Mouse (Mus musculus): ENCODE data around the gene D630039A03Rik. TPM values are rescaled to one million over a fixed set of nuclear protein-coding genes. Genes with fewer than 3 reads are reported as not detected.

D630039A03Rik gene
- polyA plus RNA-seq, 1 experiment, result 0.01 TPM

DNA sequence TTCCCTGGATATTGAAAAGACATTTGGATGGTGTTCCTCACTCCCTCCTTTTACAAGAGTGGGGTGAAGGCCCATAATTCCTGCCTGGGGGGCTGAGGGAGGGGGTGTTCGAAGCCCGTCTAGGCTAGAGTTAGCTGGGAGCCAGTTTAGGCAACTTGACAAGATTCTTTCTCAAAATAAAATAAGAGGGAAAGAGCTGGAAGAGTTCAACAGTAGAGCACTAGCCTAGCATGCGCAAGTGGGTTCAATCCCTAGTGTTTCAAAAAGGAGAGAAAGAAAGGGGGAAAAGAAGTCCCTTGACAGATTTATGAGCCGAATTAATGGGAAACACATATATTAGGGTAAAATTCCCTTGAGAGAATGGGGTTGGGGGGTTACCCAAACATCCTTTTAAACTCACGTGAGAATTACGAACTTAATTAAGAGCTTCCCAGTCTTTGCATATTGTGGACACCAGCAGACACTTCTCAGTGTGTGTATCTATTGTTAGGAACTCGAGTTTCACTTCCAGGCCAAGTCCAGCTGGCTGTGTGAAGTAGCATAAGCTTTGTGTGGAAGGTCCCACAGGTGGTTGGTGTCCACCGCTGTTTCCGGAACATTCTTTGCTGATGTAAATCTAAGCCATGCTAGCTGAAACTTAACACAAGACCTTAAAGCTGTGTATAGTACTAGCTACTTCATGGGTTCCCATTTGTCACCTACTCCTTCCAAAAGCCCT, 53.7 kb downstream of the D630039A03Rik start:
- no peak overlapping the region for H3ac ChIP-seq (ENCODE audit: control insufficient read depth, insufficient read length, low read depth)
- H3K4me3 ChIP-seq (ENCODE audit: insufficient read depth, poor library complexity, severe bottlenecking), result no peak overlapping the region
- H3K27me3 ChIP-seq (ENCODE audit: control insufficient read depth, insufficient read depth, insufficient read length), result no peaks in the 10 kb centered on the region
- peaks cover 100% of the 10 kb centered on the region for H3K79me2 ChIP-seq (ENCODE audit: control insufficient read depth, insufficient read depth)
- TF ChIP-seq MAX (IDR thresholded peaks at IDR 0.05), result no peak
- no peak for TF ChIP-seq MYOG (IDR thresholded peaks at IDR 0.05; ENCODE audit: control insufficient read depth, extremely low read depth, insufficient read length)
- no peak for TF ChIP-seq FOSL1 (IDR thresholded peaks at IDR 0.05; ENCODE audit: insufficient read depth, low read length, poor library complexity, severe bottlenecking)
- TF ChIP-seq USF1 (IDR thresholded peaks at IDR 0.05; ENCODE audit: low read depth), result no peak
- no peak for TF ChIP-seq MYOD1 (IDR thresholded peaks at IDR 0.05; ENCODE audit: control insufficient read depth, insufficient read length, low read depth)
- no peak for TF ChIP-seq CEBPB (IDR thresholded peaks at IDR 0.05; ENCODE audit: low read depth)
- TF ChIP-seq CTCF (IDR thresholded peaks at IDR 0.05; ENCODE audit: control insufficient read depth, insufficient read depth, insufficient read length), result no peak
- peaks cover 32% of the 10 kb centered on the region for H3K36me3 ChIP-seq (ENCODE audit: control insufficient read depth, insufficient read depth)
- H3K79me3 ChIP-seq (ENCODE audit: low read depth), result peaks cover 73% of the 10 kb centered on the region

DNA sequence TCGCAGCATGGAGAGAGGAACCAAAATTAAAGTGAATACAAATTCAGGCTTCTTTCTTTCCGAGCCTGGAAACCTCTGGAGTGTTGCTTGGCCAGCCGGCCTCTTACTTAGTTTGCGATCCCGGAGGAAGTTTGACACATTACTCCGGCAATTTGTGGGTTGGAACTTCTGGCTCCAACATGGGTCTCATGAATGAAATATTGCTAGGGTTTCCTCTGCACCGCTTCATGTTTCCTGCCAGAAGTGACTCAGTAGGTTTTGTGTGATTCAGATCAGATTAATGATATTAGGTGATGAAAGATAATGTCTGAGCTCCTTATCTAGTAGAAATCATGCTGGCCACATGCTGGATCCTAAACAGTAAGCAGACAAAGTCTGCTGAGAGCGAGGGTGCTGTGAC, 54.2 kb downstream of the D630039A03Rik start:
- H3K79me2 ChIP-seq (ENCODE audit: control insufficient read depth, insufficient read depth), result peaks cover 100% of the 10 kb centered on the region
- peaks cover 38% of the 10 kb centered on the region for H3K36me3 ChIP-seq (ENCODE audit: control insufficient read depth, insufficient read depth)
- no peak for TF ChIP-seq CEBPB (IDR thresholded peaks at IDR 0.05; ENCODE audit: low read depth)
- no peak for TF ChIP-seq FOSL1 (IDR thresholded peaks at IDR 0.05; ENCODE audit: insufficient read depth, low read length, poor library complexity, severe bottlenecking)
- no peak for TF ChIP-seq MAX (IDR thresholded peaks at IDR 0.05)
- no peak for TF ChIP-seq CTCF (IDR thresholded peaks at IDR 0.05; ENCODE audit: control insufficient read depth, insufficient read depth, insufficient read length)
- no peak for TF ChIP-seq MYOD1 (IDR thresholded peaks at IDR 0.05; ENCODE audit: control insufficient read depth, insufficient read length, low read depth)
- no peak for TF ChIP-seq MYOG (IDR thresholded peaks at IDR 0.05; ENCODE audit: control insufficient read depth, extremely low read depth, insufficient read length)
- no peak for TF ChIP-seq USF1 (IDR thresholded peaks at IDR 0.05; ENCODE audit: low read depth)
- H3K79me3 ChIP-seq (ENCODE audit: low read depth), result peaks cover 73% of the 10 kb centered on the region
- no peak overlapping the region for H3ac ChIP-seq (ENCODE audit: control insufficient read depth, insufficient read length, low read depth)
- H3K4me3 ChIP-seq (ENCODE audit: insufficient read depth, poor library complexity, severe bottlenecking), result no peak overlapping the region
- H3K27me3 ChIP-seq (ENCODE audit: control insufficient read depth, insufficient read depth, insufficient read length), result no peaks in the 10 kb centered on the region

DNA sequence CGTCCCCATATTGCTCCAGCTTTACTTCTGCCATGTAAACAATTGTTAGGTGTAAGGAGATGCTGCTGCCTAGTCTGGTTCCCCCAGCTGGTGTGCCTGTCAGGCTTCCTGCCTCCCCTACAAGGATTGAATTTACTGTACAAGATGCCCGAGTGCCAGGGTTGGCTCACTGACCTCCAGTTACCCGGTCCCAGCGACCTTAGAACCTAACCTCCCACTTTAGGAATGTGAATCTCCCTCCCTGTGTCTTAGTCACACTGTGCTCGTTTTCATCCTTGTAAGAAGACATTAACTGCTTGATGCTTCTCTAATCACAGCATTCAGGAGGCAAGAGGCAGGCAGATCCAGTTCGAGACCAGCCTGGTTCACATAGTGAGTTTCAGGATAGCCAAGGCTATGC, 54.9 kb downstream of the D630039A03Rik start:
- TF ChIP-seq MYOG (IDR thresholded peaks at IDR 0.05; ENCODE audit: control insufficient read depth, extremely low read depth, insufficient read length) (no peak), MYOD1 (IDR thresholded peaks at IDR 0.05; ENCODE audit: control insufficient read depth, insufficient read length, low read depth) (no peak), FOSL1 (IDR thresholded peaks at IDR 0.05; ENCODE audit: insufficient read depth, low read length, poor library complexity, severe bottlenecking) (no peak), CEBPB (IDR thresholded peaks at IDR 0.05; ENCODE audit: low read depth) (no peak), CTCF (IDR thresholded peaks at IDR 0.05; ENCODE audit: control insufficient read depth, insufficient read depth, insufficient read length) (no peak), USF1 (IDR thresholded peaks at IDR 0.05; ENCODE audit: low read depth) (no peak), MAX (IDR thresholded peaks at IDR 0.05) (no peak)
- no peak overlapping the region for H3K4me3 ChIP-seq (ENCODE audit: insufficient read depth, poor library complexity, severe bottlenecking)
- H3K79me2 ChIP-seq (ENCODE audit: control insufficient read depth, insufficient read depth), result peaks cover 100% of the 10 kb centered on the region
- H3K36me3 ChIP-seq (ENCODE audit: control insufficient read depth, insufficient read depth), result peaks cover 43% of the 10 kb centered on the region
- H3ac ChIP-seq (ENCODE audit: control insufficient read depth, insufficient read length, low read depth), result no peak overlapping the region
- H3K79me3 ChIP-seq (ENCODE audit: low read depth), result peaks cover 78% of the 10 kb centered on the region
- no peaks in the 10 kb centered on the region for H3K27me3 ChIP-seq (ENCODE audit: control insufficient read depth, insufficient read depth, insufficient read length)

DNA sequence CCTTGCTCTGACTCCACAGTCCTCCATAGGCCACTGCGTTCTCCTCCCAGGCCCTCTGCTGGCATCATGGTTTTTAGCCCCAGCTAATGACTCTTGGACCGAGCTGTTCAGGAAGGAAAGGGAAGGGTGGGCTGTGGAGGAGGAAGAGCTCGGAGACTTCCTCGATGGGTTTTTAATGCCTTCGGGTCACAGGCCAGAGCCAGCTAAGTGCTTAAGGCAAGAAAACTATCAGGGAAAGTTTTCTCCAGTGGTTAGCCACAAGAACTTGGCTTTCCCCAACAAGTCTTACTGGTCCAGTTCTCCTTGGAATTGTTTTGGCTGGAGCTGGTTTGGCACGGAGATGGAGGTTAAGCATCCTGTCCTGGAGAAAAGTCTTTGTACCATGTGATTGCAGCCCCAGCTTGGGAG, 55.9 kb downstream of the D630039A03Rik start:
- Histone ChIP-seq H3K79me3 (ENCODE audit: low read depth) (peaks cover 77% of the 10 kb centered on the region), H3K36me3 (ENCODE audit: control insufficient read depth, insufficient read depth) (peaks cover 46% of the 10 kb centered on the region), H3K4me3 (ENCODE audit: insufficient read depth, poor library complexity, severe bottlenecking) (no peak overlapping the region), H3K79me2 (ENCODE audit: control insufficient read depth, insufficient read depth) (peaks cover 100% of the 10 kb centered on the region), H3ac (ENCODE audit: control insufficient read depth, insufficient read length, low read depth) (no peak overlapping the region), H3K27me3 (ENCODE audit: control insufficient read depth, insufficient read depth, insufficient read length) (no peaks in the 10 kb centered on the region)
- no peak for TF ChIP-seq USF1 (IDR thresholded peaks at IDR 0.05; ENCODE audit: low read depth)
- TF ChIP-seq FOSL1 (IDR thresholded peaks at IDR 0.05; ENCODE audit: insufficient read depth, low read length, poor library complexity, severe bottlenecking), result no peak
- TF ChIP-seq MYOD1 (IDR thresholded peaks at IDR 0.05; ENCODE audit: control insufficient read depth, insufficient read length, low read depth), result no peak
- TF ChIP-seq MAX (IDR thresholded peaks at IDR 0.05), result no peak
- no peak for TF ChIP-seq CEBPB (IDR thresholded peaks at IDR 0.05; ENCODE audit: low read depth)

Other genes with a start within 250 kb of the D630039A03Rik start
- gene Akap2, start 198.6 kb downstream of the D630039A03Rik start, polyA plus RNA-seq (2012; fragmentation: generic; extraction: Trizol), result 37.0 TPM
- gene Txn1, start 40.1 kb upstream of the D630039A03Rik start, polyA plus RNA-seq (2012; fragmentation: generic; extraction: Trizol), result 623 TPM
- gene Txndc8, start 92.8 kb upstream of the D630039A03Rik start, polyA plus RNA-seq (2012; fragmentation: generic; extraction: Trizol), result not detected

All from C2C12 (cell line).